Mouse (Mus musculus) bone marrow, adult 2 months (tissue): Measurements from ENCODE around the gene Fam83f.

Experiments used
- CTCF ChIP-seq: fragments of 200-500 bp; IDR thresholded peaks from 2 replicates; pipeline ENCODE4 v1.5.1; 2011; ENCODE audit warnings: low read length, control low read depth; ENCODE audit not compliant: control insufficient read depth, insufficient read depth
- POLR2A ChIP-seq: fragments of 200-500 bp; IDR thresholded peaks from 2 replicates; pipeline ENCODE4 v1.6.1; 2011; ENCODE audit warnings: low read depth, mild to moderate bottlenecking, control low read depth, low read length, borderline replicate concordance; ENCODE audit not compliant: control insufficient read depth

- no peak for TF ChIP-seq CTCF
- TF ChIP-seq POLR2A: no peak
Measured at GRCm38 (mm10) chr15:80639874-80640273, 31.8 kb upstream of the Fam83f start.
